Mouse (Mus musculus) brain, embryonic 14.5 days (tissue): ENCODE data around the gene Edem3.

ENCODE experiments used
- CTCF ChIP-seq: fragments of 200-500 bp; IDR thresholded peaks from 2 replicates; pipeline ENCODE4 v1.5.1; 2012; ENCODE audit warnings: inconsistent platforms, mild to moderate bottlenecking, moderate library complexity, borderline replicate concordance; ENCODE audit not compliant: insufficient read depth, insufficient read length; ENCODE audit errors: extremely low read depth
- POLR2A ChIP-seq: fragments of 200-500 bp; IDR thresholded peaks from 2 replicates; pipeline ENCODE4 v1.6.1; 2012; ENCODE audit warnings: mild to moderate bottlenecking, inconsistent platforms, borderline replicate concordance; ENCODE audit not compliant: poor library complexity, insufficient read depth, insufficient read length, severe bottlenecking; ENCODE audit errors: extremely low read depth

GRCm38 (mm10) chr1:151720566-151720965, 34.6 kb upstream of the Edem3 start:
- TF ChIP-seq CTCF (no peak), POLR2A (no peak)
